Mouse (Mus musculus): Measurements from ENCODE around the gene Mocs1.

DNA sequence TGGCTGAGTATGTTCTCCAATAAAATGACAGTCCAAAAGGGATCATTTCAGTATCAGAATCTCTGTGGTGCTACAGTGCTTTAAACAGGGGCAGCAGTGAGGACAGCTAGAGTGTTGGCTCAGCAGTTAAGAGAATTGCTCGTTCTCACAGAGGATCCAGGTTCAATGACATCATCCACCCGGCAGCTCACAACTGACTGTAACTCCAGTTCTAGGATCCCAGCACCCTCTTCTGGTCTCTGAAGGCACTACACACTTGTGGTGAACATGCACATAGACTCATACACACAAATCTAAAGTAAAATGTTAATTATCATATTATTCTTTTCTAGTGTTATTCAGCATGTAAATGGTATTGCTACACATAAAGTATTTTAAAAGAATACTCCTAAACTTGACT, 40.4 kb upstream of the Mocs1 start:
- TF ChIP-seq CTCF (IDR thresholded peaks at IDR 0.05; ENCODE audit: extremely low read depth, insufficient read length, insufficient replicate concordance, low read depth, low read length) (no peak), POLR2A (IDR thresholded peaks at IDR 0.05; ENCODE audit: low read depth, low read length) (no peak)
